Mouse (Mus musculus): ENCODE data around the gene Dazap1. TPM values are rescaled to one million over a fixed set of nuclear protein-coding genes. Genes with fewer than 3 reads are reported as not detected.

Dazap1 gene
- total and polyA plus RNA-seq, 3 experiments = 159 to 236 TPM; not detected in 1

- no peak for TF ChIP-seq USF1 (IDR thresholded peaks at IDR 0.05; ENCODE audit: low read depth, low read length)
- no peak for TF ChIP-seq ETS1 (IDR thresholded peaks at IDR 0.05; ENCODE audit: low read depth, low read length)
- TF ChIP-seq CTCF (IDR thresholded peaks at IDR 0.05 in 2 of 3, conservative IDR thresholded peaks at IDR 0.05 in 1 of 3; ENCODE audit: control insufficient read depth in 1 of 3, insufficient read depth in 1 of 3, low read depth in 2 of 3, low read length in 3 of 3, poor library complexity in 1 of 3, severe bottlenecking in 1 of 3) = peak in 2 of 3 experiments; percentile 4 to 11; a peak in 2 of 6 replicates
- no peak for TF ChIP-seq MAZ (IDR thresholded peaks at IDR 0.05; ENCODE audit: low read depth, low read length)
- TF ChIP-seq MYB (IDR thresholded peaks at IDR 0.05; ENCODE audit: low read depth, low read length) = no peak
- TF ChIP-seq CHD2 (IDR thresholded peaks at IDR 0.05; ENCODE audit: low read length) = no peak
- no peak for TF ChIP-seq NELFE (IDR thresholded peaks at IDR 0.05; ENCODE audit: low read depth, low read length)
- no peak for TF ChIP-seq TBP (IDR thresholded peaks at IDR 0.05; ENCODE audit: low read depth, low read length)
- TF ChIP-seq MAX (IDR thresholded peaks at IDR 0.05; ENCODE audit: low read length) = peak; percentile 84
- TF ChIP-seq RAD21 (IDR thresholded peaks at IDR 0.05; ENCODE audit: low read depth, low read length) = no peak
- TF ChIP-seq TAL1 (IDR thresholded peaks at IDR 0.05; ENCODE audit: low read length) = no peak
- TF ChIP-seq GATA1 (IDR thresholded peaks at IDR 0.05; ENCODE audit: low read depth, low read length) = no peak
Observed at GRCm38 (mm10) chr10:80322811-80323211, 61.5 kb downstream of the Dazap1 start (continued).

GRCm38 (mm10) chr10:80323261-80324119 is 62.2 kb downstream of the Dazap1 start:
- Histone ChIP-seq H3K4me1 (ENCODE audit: control insufficient read depth in 1 of 2, insufficient read depth in 2 of 2, low read length in 2 of 2) (peaks cover 0 to 23% of the 10 kb centered on the region in 2 experiments; a peak in 3 of 4 replicates), H3K27me3 (ENCODE audit: control insufficient read depth in 1 of 2, insufficient read depth in 2 of 2, low read length in 2 of 2) (no peaks in the 10 kb centered on the region), H3K36me3 (ENCODE audit: control insufficient read depth in 1 of 2, insufficient read depth in 2 of 2, low read length in 2 of 2) (peaks cover 0 to 5% of the 10 kb centered on the region in 2 experiments; a peak in 2 of 4 replicates), H3K79me2 (ENCODE audit: control insufficient read depth, insufficient read depth, low read length, poor library complexity) (peaks cover 36% of the 10 kb centered on the region), H3K9ac (ENCODE audit: control insufficient read depth, low read depth, low read length, poor library complexity, severe bottlenecking) (peak overlapping the region; percentile 93), H3K9me3 (replicated peaks; ENCODE audit: insufficient read depth, low read length) (no peaks in the 10 kb centered on the region), H3K27ac (ENCODE audit: control insufficient read depth, low read depth, low read length) (peak overlapping the region; percentile 64), H3K4me3 (ENCODE audit: control insufficient read depth in 1 of 2, insufficient read depth in 1 of 2, low read depth in 2 of 2, low read length in 2 of 2) (peak overlapping the region; percentile 89 to 90)
- DNase-seq (ENCODE audit: low read depth, low spot score) = peak; percentile 82
- TF ChIP-seq NELFE (IDR thresholded peaks at IDR 0.05; ENCODE audit: low read depth, low read length) (peak; percentile 52; the same call in 1 of the 2 replicates), POLR2A (IDR thresholded peaks at IDR 0.05; ENCODE audit: control insufficient read depth in 1 of 2, insufficient read depth in 1 of 2, low read depth in 1 of 2, low read length in 2 of 2, poor library complexity in 1 of 2) (peak; percentile 10 to 67; a peak in 2 of 4 replicates), ELF1 (IDR thresholded peaks at IDR 0.05; ENCODE audit: low read depth, low read length) (no peak), RCOR1 (IDR thresholded peaks at IDR 0.05; ENCODE audit: low read depth, low read length) (no peak), ZKSCAN1 (IDR thresholded peaks at IDR 0.05; ENCODE audit: low read depth, low read length) (no peak), MAX (IDR thresholded peaks at IDR 0.05; ENCODE audit: low read length) (no peak), POLR2AphosphoS2 (IDR thresholded peaks at IDR 0.05; ENCODE audit: low read length) (no peak), MXI1 (IDR thresholded peaks at IDR 0.05; ENCODE audit: low read depth, low read length) (peak; percentile 26; the same call in 1 of the 2 replicates), CHD1 (IDR thresholded peaks at IDR 0.05; ENCODE audit: low read depth, low read length) (0 out of 2 replicates have a peak, but pooled peaks have one; percentile 45), UBTF (IDR thresholded peaks at IDR 0.05; ENCODE audit: borderline replicate concordance, insufficient read depth, low read depth, low read length) (no peak), KAT2A (conservative IDR thresholded peaks at IDR 0.05; ENCODE audit: low read depth, low read length) (no peak), GATA1 (IDR thresholded peaks at IDR 0.05; ENCODE audit: low read depth, low read length) (no peak), TAL1 (IDR thresholded peaks at IDR 0.05; ENCODE audit: low read length) (no peak), ETS1 (IDR thresholded peaks at IDR 0.05; ENCODE audit: low read depth, low read length) (no peak), TCF12 (IDR thresholded peaks at IDR 0.05; ENCODE audit: low read depth, low read length) (0 out of 2 replicates have a peak, but pooled peaks have one; percentile 11), NRF1 (IDR thresholded peaks at IDR 0.05; ENCODE audit: insufficient read depth, low read depth, low read length, poor library complexity, severe bottlenecking) (0 out of 2 replicates have a peak, but pooled peaks have one; percentile 10), MAFK (IDR thresholded peaks at IDR 0.05; ENCODE audit: borderline replicate concordance, low read depth, low read length) (no peak), EP300 (IDR thresholded peaks at IDR 0.05; ENCODE audit: low read depth in 1 of 2, low read length in 2 of 2) (no peak), JUND (IDR thresholded peaks at IDR 0.05; ENCODE audit: low read depth, low read length) (no peak), HCFC1 (IDR thresholded peaks at IDR 0.05; ENCODE audit: low read depth, low read length) (0 out of 2 replicates have a peak, but pooled peaks have one; percentile 38), USF1 (IDR thresholded peaks at IDR 0.05; ENCODE audit: low read depth, low read length) (peak; percentile 58; the same call in 1 of the 2 replicates), TBP (IDR thresholded peaks at IDR 0.05; ENCODE audit: low read depth, low read length) (no peak), SMC3 (IDR thresholded peaks at IDR 0.05; ENCODE audit: low read depth, low read length) (no peak), ZC3H11A (IDR thresholded peaks at IDR 0.05; ENCODE audit: low read depth, low read length) (no peak), MEF2A (IDR thresholded peaks at IDR 0.05; ENCODE audit: extremely low read depth, insufficient replicate concordance, low read depth, low read length, poor library complexity, severe bottlenecking) (no peak), ZNF384 (IDR thresholded peaks at IDR 0.05; ENCODE audit: low read depth, low read length) (no peak), MAZ (IDR thresholded peaks at IDR 0.05; ENCODE audit: low read depth, low read length) (0 out of 2 replicates have a peak, but pooled peaks have one; percentile 62), SIN3A (IDR thresholded peaks at IDR 0.05; ENCODE audit: low read length) (no peak; the same call in none of the 2 replicates)

Data from MEL (cell line).